Mouse (Mus musculus) lung, embryonic 15.5 days (tissue): ENCODE results near the gene Agbl1. TPM values are rescaled to one million over a fixed set of nuclear protein-coding genes. Genes with fewer than 3 reads are reported as not detected.

Experiments used
- ATAC-seq: fragments of 200-750 bp; cut with Nextera tagmentation; 2 replicates; pipeline ENCODE4 v1.8.0; 2017; ENCODE audit warnings: moderate number of reproducible peaks, borderline replicate concordance; ENCODE audit not compliant: low FRiP score, low TSS enrichment; ENCODE audit errors: extremely low read depth
- H3K27ac ChIP-seq: fragments of 300-500 bp; sonication (generic); 2 replicates; pipeline ENCODE4 v1.5.1; 2015; ENCODE audit warnings: moderate library complexity, mild to moderate bottlenecking, inconsistent platforms
- H3K27me3 ChIP-seq: fragments of 300-500 bp; sonication (generic); 2 replicates; pipeline ENCODE4 v1.6.1; 2015; ENCODE audit warnings: inconsistent platforms
- H3K36me3 ChIP-seq: fragments of 300-500 bp; sonication (generic); 2 replicates; pipeline ENCODE4 v1.6.1; 2015; ENCODE audit warnings: inconsistent platforms
- H3K4me1 ChIP-seq: fragments of 300-500 bp; sonication (generic); 2 replicates; pipeline ENCODE4 v1.6.1; 2015; ENCODE audit warnings: inconsistent platforms
- H3K4me2 ChIP-seq: fragments of 300-500 bp; sonication (generic); 2 replicates; pipeline ENCODE4 v1.6.1; 2015; ENCODE audit warnings: inconsistent platforms, mild to moderate bottlenecking, moderate library complexity
- H3K4me3 ChIP-seq: fragments of 300-500 bp; sonication (generic); 2 replicates; pipeline ENCODE4 v1.5.1; 2015; ENCODE audit warnings: mild to moderate bottlenecking, inconsistent platforms
- H3K9ac ChIP-seq: fragments of 300-500 bp; sonication (generic); 2 replicates; pipeline ENCODE4 v1.6.1; 2015; ENCODE audit warnings: inconsistent platforms
- H3K9me3 ChIP-seq: fragments of 300-500 bp; sonication (generic); 2 replicates; pipeline ENCODE4 v1.6.1; 2016; ENCODE audit warnings: inconsistent platforms
- WGBS: fragments of 180-500 bp; shearing (Covaris S2); methylation state at CpG from one replicate; pipeline ENCODE4 v1.1.7; 2015; 5-methylcytosine and 5-hydroxymethylcytosine counted together
- polyA plus RNA-seq: library from polyadenylated mRNA; unstranded; fragments of >200 nt; fragmentation: Nextera tagmentation; extraction: Ambion mirVana; gene quantifications from 2 replicates; pipeline ENCODE4 v1.2.1, GENCODE M21; 2015

The Agbl1 gene
- polyA plus RNA-seq, 1 experiment from 2014 or later = 0.05 TPM

- Histone ChIP-seq H3K4me3 (peak overlapping the region; percentile 25), H3K9ac (no peak overlapping the region), H3K27me3 (no peaks in the 10 kb centered on the region), H3K4me2 (peak overlapping the region; percentile 54), H3K9me3 (no peaks in the 10 kb centered on the region), H3K36me3 (no peaks in the 10 kb centered on the region), H3K4me1 (peaks cover 13% of the 10 kb centered on the region; the same call in 1 of the 2 replicates), H3K27ac (no peak overlapping the region)
- peak; percentile 78 for ATAC-seq
- 10% methylated on average over 15 of the region's 15 CpGs for WGBS
These were observed 163.5 kb downstream of the Agbl1 start for GRCm38 (mm10) chr7:76392941-76393817.

DNA sequence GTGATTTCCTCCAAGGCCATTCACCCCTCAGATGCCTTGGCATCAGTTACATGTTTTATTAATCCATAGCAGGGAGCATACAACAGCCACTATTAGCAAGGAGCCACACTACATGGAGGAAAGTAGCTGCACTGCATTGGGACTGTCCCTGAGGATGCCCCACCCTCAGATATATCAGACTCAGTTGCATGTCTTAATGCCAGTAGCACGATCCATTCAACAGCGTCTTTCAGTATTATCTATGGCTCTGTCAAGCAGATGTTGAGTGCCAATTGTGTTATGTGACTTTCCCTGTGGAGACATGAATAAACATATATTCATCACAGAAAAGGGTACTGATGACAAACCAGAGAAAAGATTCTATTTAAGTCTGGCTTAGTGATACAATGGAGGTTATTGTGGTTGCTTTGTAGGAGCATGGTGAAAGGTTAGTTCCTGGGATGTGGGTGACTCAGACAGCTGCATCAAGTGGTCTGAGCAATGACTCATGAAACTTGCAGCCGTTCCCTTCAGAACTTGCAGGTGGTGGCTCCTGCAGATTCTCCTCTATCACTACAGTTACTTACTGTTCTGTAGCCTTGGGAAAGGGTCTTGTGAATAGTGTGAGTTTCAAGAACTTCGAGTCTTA lies 178.4 kb downstream of the Agbl1 start:
- no peaks in the 10 kb centered on the region for H3K36me3 ChIP-seq
- H3K9ac ChIP-seq = no peak overlapping the region
- H3K4me2 ChIP-seq = no peak overlapping the region
- ATAC-seq = no peak
- H3K27ac ChIP-seq = no peak overlapping the region
- H3K9me3 ChIP-seq = no peaks in the 10 kb centered on the region
- H3K27me3 ChIP-seq = no peaks in the 10 kb centered on the region
- H3K4me1 ChIP-seq = 0 out of 2 replicates have a peak, but pooled peaks cover 12% of the 10 kb centered on the region
- no peak overlapping the region for H3K4me3 ChIP-seq
- 56% methylated on average over 4 of the region's 4 CpGs for WGBS

DNA sequence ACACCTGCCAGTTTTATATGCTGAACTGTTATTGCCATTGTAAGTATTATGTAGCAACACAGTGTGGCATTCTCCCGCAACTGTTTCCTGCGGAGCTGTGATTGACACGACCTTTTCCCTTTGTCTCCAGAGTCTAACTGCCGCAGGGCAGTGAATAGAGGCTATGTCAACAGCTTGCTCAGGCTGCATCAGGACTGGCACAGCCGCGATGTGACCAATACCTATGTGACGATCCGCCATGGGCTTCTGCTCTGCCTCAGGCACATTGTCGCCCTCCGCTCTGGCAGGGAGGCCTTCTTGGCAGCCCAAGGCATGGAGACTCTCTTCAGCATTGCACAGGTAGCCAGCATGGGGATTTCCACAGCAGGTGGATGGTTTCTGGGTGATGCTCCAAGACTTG lies 179.3 kb downstream of the Agbl1 start:
- H3K27me3 ChIP-seq = no peaks in the 10 kb centered on the region
- WGBS = 81% methylated on average over 10 of the region's 10 CpGs
- no peak for ATAC-seq
- H3K4me2 ChIP-seq = no peak overlapping the region
- H3K9ac ChIP-seq = no peak overlapping the region
- H3K4me3 ChIP-seq = no peak overlapping the region
- H3K9me3 ChIP-seq = no peaks in the 10 kb centered on the region
- H3K36me3 ChIP-seq = no peaks in the 10 kb centered on the region
- 0 out of 2 replicates have a peak, but pooled peaks cover 12% of the 10 kb centered on the region for H3K4me1 ChIP-seq
- H3K27ac ChIP-seq = no peak overlapping the region

- Histone ChIP-seq H3K27ac (no peak overlapping the region), H3K36me3 (no peaks in the 10 kb centered on the region), H3K9me3 (no peaks in the 10 kb centered on the region), H3K4me1 (0 out of 2 replicates have a peak, but pooled peaks cover 12% of the 10 kb centered on the region), H3K27me3 (no peaks in the 10 kb centered on the region), H3K4me3 (no peak overlapping the region), H3K9ac (no peak overlapping the region), H3K4me2 (no peak overlapping the region)
- WGBS = 45% methylated on average over 9 of the region's 9 CpGs
- ATAC-seq = no peak
These were observed 180.9 kb downstream of the Agbl1 start for GRCm38 (mm10) chr7:76410403-76411180.

DNA sequence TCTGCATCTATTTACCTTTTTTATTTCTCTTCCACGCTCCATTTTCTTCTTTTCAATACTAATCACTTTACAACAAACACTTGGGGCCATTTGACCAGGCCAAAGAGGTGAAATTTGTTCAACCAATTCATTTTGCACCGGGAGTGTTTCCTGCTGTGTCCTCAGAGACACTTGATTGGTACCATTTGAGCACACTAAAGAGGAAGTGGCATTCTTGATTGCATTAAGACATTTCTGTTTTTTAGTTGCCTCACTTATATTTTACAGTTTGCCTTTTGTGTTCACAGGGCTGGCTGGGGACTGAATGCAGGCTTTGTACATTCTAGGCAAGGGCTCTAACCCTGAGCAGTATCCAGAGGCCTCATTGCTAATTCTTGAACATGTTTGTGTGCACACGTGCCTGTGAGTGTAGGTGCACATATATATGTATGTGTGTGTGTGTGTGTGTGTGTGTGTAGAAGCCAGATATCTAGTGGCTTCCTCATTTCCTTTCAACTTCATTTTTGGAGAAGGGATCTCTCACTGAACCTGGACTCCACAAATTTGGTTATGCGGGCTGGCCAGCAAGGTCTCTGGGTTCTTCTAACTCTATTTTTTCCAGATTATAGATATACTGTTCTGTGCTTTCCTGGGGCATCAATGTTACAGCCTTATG lies 182.4 kb downstream of the Agbl1 start:
- Histone ChIP-seq H3K27ac (no peak overlapping the region), H3K27me3 (no peaks in the 10 kb centered on the region), H3K9me3 (no peaks in the 10 kb centered on the region), H3K4me1 (0 out of 2 replicates have a peak, but pooled peaks cover 12% of the 10 kb centered on the region), H3K36me3 (no peaks in the 10 kb centered on the region), H3K4me3 (no peak overlapping the region), H3K9ac (no peak overlapping the region), H3K4me2 (no peak overlapping the region)
- no peak for ATAC-seq
- WGBS = 71% methylated on average over 4 of the region's 4 CpGs

- no peak overlapping the region for H3K27ac ChIP-seq
- no peak for ATAC-seq
- H3K36me3 ChIP-seq = no peaks in the 10 kb centered on the region
- no peaks in the 10 kb centered on the region for H3K9me3 ChIP-seq
- 0 out of 2 replicates have a peak, but pooled peaks cover 3% of the 10 kb centered on the region for H3K4me1 ChIP-seq
- no peak overlapping the region for H3K9ac ChIP-seq
- no peak overlapping the region for H3K4me3 ChIP-seq
- no peak overlapping the region for H3K4me2 ChIP-seq
- no peaks in the 10 kb centered on the region for H3K27me3 ChIP-seq
- WGBS = 31% methylated on average over 3 of the region's 3 CpGs
These were observed 186.5 kb downstream of the Agbl1 start for GRCm38 (mm10) chr7:76416084-76416597.

GRCm38 (mm10) chr7:76438581-76438980 lies 208.9 kb downstream of the Agbl1 start:
- no peak overlapping the region for H3K27ac ChIP-seq
- H3K4me2 ChIP-seq = no peak overlapping the region
- H3K36me3 ChIP-seq = no peaks in the 10 kb centered on the region
- H3K4me3 ChIP-seq = no peak overlapping the region
- H3K4me1 ChIP-seq = no peaks in the 10 kb centered on the region
- no peaks in the 10 kb centered on the region for H3K27me3 ChIP-seq
- H3K9ac ChIP-seq = no peak overlapping the region
- H3K9me3 ChIP-seq = no peaks in the 10 kb centered on the region
- no peak for ATAC-seq

- no peaks in the 10 kb centered on the region for H3K27me3 ChIP-seq
- H3K36me3 ChIP-seq = no peaks in the 10 kb centered on the region
- no peaks in the 10 kb centered on the region for H3K4me1 ChIP-seq
- H3K27ac ChIP-seq = no peak overlapping the region
- ATAC-seq = no peak
- no peak overlapping the region for H3K9ac ChIP-seq
- H3K4me2 ChIP-seq = no peak overlapping the region
- H3K9me3 ChIP-seq = no peaks in the 10 kb centered on the region
- 71% methylated on average over 4 of the region's 4 CpGs for WGBS
- H3K4me3 ChIP-seq = no peak overlapping the region
These were observed 209.3 kb downstream of the Agbl1 start for GRCm38 (mm10) chr7:76438988-76439387.

GRCm38 (mm10) chr7:76462361-76463001 lies 232.8 kb downstream of the Agbl1 start:
- Histone ChIP-seq H3K4me1 (no peaks in the 10 kb centered on the region), H3K9ac (no peak overlapping the region), H3K27me3 (no peaks in the 10 kb centered on the region), H3K9me3 (no peaks in the 10 kb centered on the region), H3K4me2 (no peak overlapping the region), H3K36me3 (no peaks in the 10 kb centered on the region), H3K27ac (no peak overlapping the region), H3K4me3 (no peak overlapping the region)
- 62% methylated on average over 5 of the region's 5 CpGs for WGBS
- no peak for ATAC-seq

GRCm38 (mm10) chr7:76466427-76466826 lies 236.7 kb downstream of the Agbl1 start:
- ATAC-seq = no peak
- Histone ChIP-seq H3K4me2 (no peak overlapping the region), H3K36me3 (no peaks in the 10 kb centered on the region), H3K9ac (no peak overlapping the region), H3K27me3 (no peaks in the 10 kb centered on the region), H3K9me3 (no peaks in the 10 kb centered on the region), H3K4me1 (no peaks in the 10 kb centered on the region), H3K27ac (no peak overlapping the region), H3K4me3 (no peak overlapping the region)
- 57% methylated on average over 2 of the region's 2 CpGs for WGBS

DNA sequence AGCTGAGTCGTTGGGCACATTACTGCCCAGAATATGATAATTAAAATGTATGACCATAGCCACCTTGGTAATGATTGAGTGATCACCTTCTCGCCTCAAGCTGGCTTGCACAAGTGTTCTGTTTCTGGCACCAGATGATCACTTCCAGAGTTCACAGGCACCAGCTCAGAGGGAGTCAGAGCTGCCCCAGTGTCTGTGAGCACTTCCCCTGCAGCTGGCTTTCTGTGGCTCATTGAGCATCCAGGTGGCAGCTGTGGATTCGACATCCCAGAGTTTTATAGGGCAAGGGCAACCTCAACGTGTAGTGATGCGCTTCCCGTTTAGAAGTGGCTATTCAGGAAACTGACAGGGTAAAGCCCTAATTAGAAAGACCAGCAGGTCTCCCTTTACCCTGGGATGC lies 244.5 kb downstream of the Agbl1 start:
- no peak for ATAC-seq
- WGBS = 42% methylated on average over 6 of the region's 6 CpGs
- H3K27me3 ChIP-seq = no peaks in the 10 kb centered on the region
- no peak overlapping the region for H3K9ac ChIP-seq
- no peaks in the 10 kb centered on the region for H3K9me3 ChIP-seq
- H3K27ac ChIP-seq = no peak overlapping the region
- H3K4me1 ChIP-seq = no peaks in the 10 kb centered on the region
- no peak overlapping the region for H3K4me2 ChIP-seq
- H3K4me3 ChIP-seq = no peak overlapping the region
- no peaks in the 10 kb centered on the region for H3K36me3 ChIP-seq
